ENCODE assay signal across 23 mouse cellular contexts in genomic region chr12:40905650-40906338, GRCm38 (mm10).
DNase-seq lines count a peak whose midpoint lies in the region; ATAC-seq lines count a peak whose summit lies in the region.
"Had no signal": no experiment of that assay in that cellular context is flagged by ENCODE, and none has a peak within 500 bp of the region (broad histone marks: within the 10 kb centered on the region; RNA-seq: fewer than 3 reads in every experiment).

No protein-coding gene starts in this region.

- no peaks in the 10 kb centered on the region for H3K27me3 ChIP-seq in forebrain, embryonic 13.5 days
- no peaks in the 10 kb centered on the region for H3K27me3 ChIP-seq in forebrain, embryonic 12.5 days
- H3K27me3 ChIP-seq in midbrain, embryonic 15.5 days (replicated peaks): no peaks in the 10 kb centered on the region
- H3K27me3 ChIP-seq in midbrain, embryonic 13.5 days: no peaks in the 10 kb centered on the region
- no peaks in the 10 kb centered on the region for H3K27me3 ChIP-seq in forebrain, embryonic 16.5 days (replicated peaks; ENCODE audit: control insufficient read depth, insufficient read depth, low read length)
- H3K27me3 ChIP-seq: CH12.LX; embryonic facial prominence, embryonic 12.5 days; heart, embryonic 12.5 days; intestine, embryonic 15.5 days; Patski had no signal

- H3K36me3 ChIP-seq in forebrain, embryonic 13.5 days (ENCODE audit: poor library complexity, severe bottlenecking): no peaks in the 10 kb centered on the region
- H3K36me3 ChIP-seq in forebrain, embryonic 12.5 days (replicated peaks): no peaks in the 10 kb centered on the region
- H3K36me3 ChIP-seq in midbrain, embryonic 15.5 days (replicated peaks): no peaks in the 10 kb centered on the region
- H3K36me3 ChIP-seq in midbrain, embryonic 13.5 days: no peaks in the 10 kb centered on the region
- no peaks in the 10 kb centered on the region for H3K36me3 ChIP-seq in forebrain, embryonic 16.5 days (ENCODE audit: control insufficient read depth, insufficient read depth)
- H3K36me3 ChIP-seq: embryonic facial prominence, embryonic 12.5 days; heart, embryonic 12.5 days; hindbrain, embryonic 10.5 days; intestine, embryonic 15.5 days had no signal

- no peak for DNase-seq in testis, postnatal 10 days (ENCODE audit: low spot score)
- no peak for DNase-seq in ovary, postnatal 14 days (ENCODE audit: low spot score)
- DNase-seq: adrenal gland, adult 2 months; adrenal gland, postnatal 25 days; cerebellum, adult 11 months; cerebellum, adult 8-10 months; cerebellum, postnatal 14 days; embryo, embryonic 11 days; gastrocnemius, postnatal 10 days; heart, adult 2 months had no signal

- H3K9me3 ChIP-seq in forebrain, embryonic 13.5 days (replicated peaks): no peaks in the 10 kb centered on the region
- H3K9me3 ChIP-seq in forebrain, embryonic 12.5 days: no peaks in the 10 kb centered on the region
- H3K9me3 ChIP-seq in midbrain, embryonic 15.5 days: no peaks in the 10 kb centered on the region
- no peaks in the 10 kb centered on the region for H3K9me3 ChIP-seq in midbrain, embryonic 13.5 days
- H3K9me3 ChIP-seq in forebrain, embryonic 16.5 days (ENCODE audit: control insufficient read depth, low read length): no peaks in the 10 kb centered on the region
- H3K9me3 ChIP-seq: embryonic facial prominence, embryonic 12.5 days; hindbrain, embryonic 10.5 days; intestine, embryonic 15.5 days had no signal

- no peak overlapping the region for H3K27ac ChIP-seq in forebrain, embryonic 13.5 days
- no peak overlapping the region for H3K27ac ChIP-seq in forebrain, embryonic 12.5 days
- H3K27ac ChIP-seq in midbrain, embryonic 15.5 days: no peak overlapping the region
- H3K27ac ChIP-seq in midbrain, embryonic 13.5 days: no peak overlapping the region
- H3K27ac ChIP-seq in forebrain, embryonic 16.5 days (ENCODE audit: low read length): no peak overlapping the region; the same call in 1 of the 2 replicates
- H3K27ac ChIP-seq: embryonic facial prominence, embryonic 12.5 days; heart, adult 2 months; hindbrain, embryonic 10.5 days; intestine, embryonic 15.5 days had no signal

- H3K4me2 ChIP-seq in forebrain, embryonic 13.5 days: no peak overlapping the region
- no peak overlapping the region for H3K4me2 ChIP-seq in forebrain, embryonic 12.5 days
- no peak overlapping the region for H3K4me2 ChIP-seq in midbrain, embryonic 15.5 days
- H3K4me2 ChIP-seq in midbrain, embryonic 13.5 days (replicated peaks): no peak overlapping the region
- H3K4me2 ChIP-seq in forebrain, embryonic 16.5 days (ENCODE audit: low read length): no peak overlapping the region
- H3K4me2 ChIP-seq: embryonic facial prominence, embryonic 12.5 days; heart, embryonic 12.5 days; hindbrain, embryonic 14.5 days; intestine, embryonic 15.5 days had no signal

- H3K4me3 ChIP-seq in forebrain, embryonic 13.5 days: no peak overlapping the region
- no peak overlapping the region for H3K4me3 ChIP-seq in forebrain, embryonic 12.5 days (replicated peaks)
- H3K4me3 ChIP-seq in midbrain, embryonic 15.5 days: no peak overlapping the region
- no peak overlapping the region for H3K4me3 ChIP-seq in midbrain, embryonic 13.5 days (replicated peaks)
- no peak overlapping the region for H3K4me3 ChIP-seq in forebrain, embryonic 16.5 days (replicated peaks; ENCODE audit: low read length)
- H3K4me3 ChIP-seq: embryonic facial prominence, embryonic 12.5 days; heart, adult 2 months; heart, embryonic 12.5 days; hindbrain, embryonic 10.5 days; intestine, embryonic 15.5 days had no signal

- H3K4me1 ChIP-seq in forebrain, embryonic 13.5 days: no peaks in the 10 kb centered on the region
- no peaks in the 10 kb centered on the region for H3K4me1 ChIP-seq in forebrain, embryonic 12.5 days
- H3K4me1 ChIP-seq in midbrain, embryonic 15.5 days: no peaks in the 10 kb centered on the region
- no peaks in the 10 kb centered on the region for H3K4me1 ChIP-seq in midbrain, embryonic 13.5 days (replicated peaks)
- no peaks in the 10 kb centered on the region for H3K4me1 ChIP-seq in forebrain, embryonic 16.5 days (replicated peaks; ENCODE audit: control insufficient read depth, insufficient read depth, low read length)
- H3K4me1 ChIP-seq: embryonic facial prominence, embryonic 12.5 days; hindbrain, embryonic 10.5 days; intestine, embryonic 15.5 days had no signal

- peak; percentile 63; the same call in 1 of the 2 replicates for ATAC-seq in forebrain, embryonic 13.5 days
- ATAC-seq in forebrain, embryonic 12.5 days (ENCODE audit: low FRiP score): no peak
- ATAC-seq in midbrain, embryonic 15.5 days (replicated peaks): peak; percentile 60
- no peak for ATAC-seq in midbrain, embryonic 13.5 days
- peak; percentile 80 for ATAC-seq in forebrain, embryonic 16.5 days
- ATAC-seq: activated CD4-positive, CD25-positive, alpha-beta regulatory T cell, adult 4 months; Patski had no signal

- 79% methylated on average over 1 of the region's 1 CpGs for WGBS in forebrain, embryonic 13.5 days
- WGBS in forebrain, embryonic 12.5 days: 88% methylated on average over 1 of the region's 1 CpGs
- 84% methylated on average over 1 of the region's 1 CpGs for WGBS in midbrain, embryonic 15.5 days
- 78% methylated on average over 1 of the region's 1 CpGs for WGBS in midbrain, embryonic 13.5 days
- WGBS in forebrain, embryonic 16.5 days: 80% methylated on average over 1 of the region's 1 CpGs

- no peak overlapping the region for H3K9ac ChIP-seq in forebrain, embryonic 13.5 days
- H3K9ac ChIP-seq in forebrain, embryonic 12.5 days: no peak overlapping the region
- no peak overlapping the region for H3K9ac ChIP-seq in midbrain, embryonic 15.5 days
- no peak overlapping the region for H3K9ac ChIP-seq in midbrain, embryonic 13.5 days (replicated peaks)
- H3K9ac ChIP-seq in forebrain, embryonic 16.5 days (replicated peaks; ENCODE audit: low read depth, low read length): no peak overlapping the region
- H3K9ac ChIP-seq: embryonic facial prominence, embryonic 12.5 days; heart, embryonic 12.5 days; hindbrain, embryonic 14.5 days; intestine, embryonic 15.5 days had no signal

Comparison
In these comparisons a context has a peak if more than half of its experiments do, and no peak if none do; other contexts are left out.
1. ATAC-seq: peak in forebrain, embryonic 13.5 days (single experiment), midbrain, embryonic 15.5 days (single experiment) and forebrain, embryonic 16.5 days (single experiment); none in forebrain, embryonic 12.5 days (single experiment) and midbrain, embryonic 13.5 days (single experiment).